Mouse (Mus musculus): ENCODE measurements around the gene B4galt2. TPM values are rescaled to one million over a fixed set of nuclear protein-coding genes. Genes with fewer than 3 reads are reported as not detected.
A peak's percentile ranks its signal among the peaks of the same experiment; 100 is the strongest.

B4galt2 gene
- polyA plus RNA-seq, 1 experiment: 18.4 TPM

GRCm38 (mm10) chr4:117835531-117836111 is 47.7 kb downstream of the B4galt2 start:
- peak; percentile 53 for DNase-seq (ENCODE audit: low spot score)

DNA sequence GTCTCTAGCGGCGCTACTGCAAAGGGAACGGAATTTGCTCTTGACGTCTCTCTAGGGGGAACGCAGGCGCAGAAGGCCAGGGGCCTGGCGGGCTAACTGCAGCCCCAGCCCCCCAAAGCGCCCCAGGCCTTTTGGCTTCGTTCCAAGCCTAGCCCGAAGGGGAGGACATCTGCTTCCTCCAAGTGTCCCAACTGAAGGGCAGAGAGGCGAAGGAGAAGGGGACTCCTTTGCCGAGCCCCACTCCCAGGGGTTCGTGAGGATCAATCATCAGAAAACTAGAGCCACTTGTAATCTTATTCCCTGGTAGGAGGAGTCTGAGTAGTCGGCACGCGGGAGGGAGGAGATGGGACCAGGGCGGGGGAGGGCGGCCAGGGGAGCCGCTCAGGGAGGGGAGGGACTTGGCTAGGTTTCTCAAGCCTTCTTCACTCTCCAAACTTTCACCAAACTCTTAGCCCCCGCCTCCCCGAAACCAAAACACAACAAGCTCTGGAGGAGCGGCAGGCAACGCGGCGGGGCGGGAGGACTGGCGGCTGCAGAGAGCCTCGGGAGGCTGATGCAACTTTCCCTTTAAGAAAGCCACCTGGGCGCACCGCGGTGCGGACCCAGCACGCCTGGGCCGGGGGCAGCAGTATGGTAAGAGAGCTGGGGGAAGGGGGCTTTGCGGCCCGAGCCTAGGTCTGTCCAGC is 48.3 kb downstream of the B4galt2 start:
- DNase-seq (ENCODE audit: low spot score): peak; percentile 67

GRCm38 (mm10) chr4:117834457-117834844 is 48.8 kb downstream of the B4galt2 start, which contains the start of gene Slc6a9:
Slc6a9 (plus strand) TSS chr4:117834506.
- no peak for DNase-seq (ENCODE audit: low spot score)

GRCm38 (mm10) chr4:117831920-117832691 is 51.2 kb downstream of the B4galt2 start:
- no peak for DNase-seq (ENCODE audit: low spot score)

GRCm38 (mm10) chr4:117831499-117831898 is 51.8 kb downstream of the B4galt2 start:
- DNase-seq (ENCODE audit: low spot score): no peak

DNA sequence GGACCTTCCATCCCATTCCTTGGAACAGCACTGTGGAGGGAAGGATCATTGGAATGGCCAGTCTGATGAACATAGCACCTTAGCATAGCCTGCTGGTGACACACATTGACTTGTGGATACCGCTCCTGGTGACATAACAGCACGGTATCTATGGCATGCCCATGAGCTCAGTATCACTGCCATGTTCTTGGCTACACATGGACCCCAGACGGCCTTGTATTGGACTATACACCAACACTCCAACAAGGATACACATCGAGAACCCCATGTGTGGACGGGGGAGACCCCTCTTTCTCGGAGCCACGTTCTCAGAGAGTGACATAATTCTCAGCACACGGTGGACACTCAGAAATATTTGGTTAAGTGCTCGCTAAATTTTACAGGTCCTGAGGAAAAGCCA is 52.5 kb downstream of the B4galt2 start:
- no peak for DNase-seq (ENCODE audit: low spot score)

- DNase-seq (ENCODE audit: low spot score): no peak
Observed at GRCm38 (mm10) chr4:117830124-117830551, 53.1 kb downstream of the B4galt2 start.

DNA sequence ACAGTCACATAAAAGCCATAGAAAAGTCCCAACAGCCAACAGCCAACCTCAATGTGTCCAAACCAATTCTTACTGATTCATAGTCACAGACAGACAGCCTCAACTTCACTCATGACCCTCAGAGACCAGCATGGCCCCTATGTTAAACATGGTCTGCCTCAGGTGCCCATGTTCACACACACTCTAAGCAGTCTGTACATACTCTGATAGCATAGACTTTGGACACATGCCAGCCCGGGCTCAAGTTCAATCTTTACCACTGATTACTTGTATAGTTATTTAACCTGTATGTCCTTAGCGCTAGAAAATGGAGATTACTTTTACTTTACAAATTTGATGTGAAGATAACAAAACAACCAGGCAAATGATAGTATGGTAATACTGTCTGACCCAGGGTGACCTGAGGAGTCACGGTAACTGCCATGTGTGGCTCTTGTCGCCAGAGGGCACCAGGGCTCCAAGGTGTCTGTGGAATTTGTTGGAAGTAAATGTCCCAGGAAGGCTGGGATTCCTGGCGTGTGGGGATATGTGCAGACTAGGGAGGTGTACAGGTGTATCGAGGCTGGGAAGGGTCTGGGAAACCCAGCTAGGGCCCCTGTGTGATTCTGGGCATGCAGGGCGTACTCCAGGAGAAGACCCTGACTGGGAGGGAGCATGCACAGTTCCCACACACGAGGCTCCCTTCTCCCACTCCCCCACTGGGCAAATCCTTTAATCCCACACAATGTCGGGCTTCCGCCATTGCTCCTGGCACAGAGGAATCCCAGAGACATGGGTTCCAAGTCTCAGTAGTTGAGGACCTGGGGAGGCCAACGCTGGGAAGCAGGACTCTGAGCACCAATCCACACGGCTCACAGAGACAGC is 53.8 kb downstream of the B4galt2 start:
- DNase-seq (ENCODE audit: low spot score): no peak

DNA sequence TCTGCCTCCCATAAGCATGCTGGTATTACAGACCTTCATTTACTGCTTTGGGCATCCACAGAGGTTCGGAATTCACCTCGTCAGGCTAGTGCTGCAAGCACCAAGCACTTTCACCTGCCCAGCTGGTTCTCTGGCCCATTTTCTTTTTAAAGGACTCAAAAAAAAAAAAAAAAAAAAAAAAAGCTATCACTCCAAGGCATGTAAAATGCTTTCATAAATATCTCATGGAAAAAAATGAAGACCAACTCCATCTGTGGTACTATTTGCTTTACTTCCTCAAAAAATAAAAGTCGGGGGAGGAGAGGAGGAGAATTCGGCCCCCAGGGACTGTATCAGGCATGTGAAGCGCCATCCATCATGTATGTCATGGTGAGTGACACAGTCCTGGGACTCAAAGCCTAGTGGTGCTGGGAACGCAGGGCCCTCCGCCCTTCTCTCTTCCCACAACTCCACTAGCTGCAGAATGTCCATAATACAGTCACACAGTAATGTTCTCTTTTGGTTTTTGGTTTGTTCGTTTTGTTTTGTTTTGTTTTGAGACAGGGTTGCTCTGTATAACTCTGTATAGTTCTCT is 54.6 kb downstream of the B4galt2 start:
- no peak for DNase-seq (ENCODE audit: low spot score)

Other genes with a start within 250 kb of the B4galt2 start
- 33.0 and 33.9 TPM in 2 replicates for gene Dmap1, start 201.2 kb downstream of the B4galt2 start, polyA plus RNA-seq (2012; rRNA removed)
- not detected in 2 replicates for gene Gm12845, start 159.1 kb downstream of the B4galt2 start, polyA plus RNA-seq (2012; rRNA removed)
- gene Klf17, start 117.8 kb downstream of the B4galt2 start, polyA plus RNA-seq (2012; rRNA removed): not detected in 2 replicates
- 51.2 and 58.0 TPM in 2 replicates for gene Slc6a9, start 49.0 kb downstream of the B4galt2 start, polyA plus RNA-seq (2012; rRNA removed)
- 0.90 and 1.7 TPM in 2 replicates for gene Ccdc24, start 10.9 kb downstream of the B4galt2 start, polyA plus RNA-seq (2012; rRNA removed)
- 245 and 352 TPM in 2 replicates for gene Atp6v0b, start 3.8 kb upstream of the B4galt2 start, polyA plus RNA-seq (2012; rRNA removed)
- gene Dph2, start 8.5 kb upstream of the B4galt2 start, polyA plus RNA-seq (2012; rRNA removed): 9.6 and 14.0 TPM in 2 replicates
- 40.0 and 40.5 TPM in 2 replicates for gene Ipo13, start 31.5 kb upstream of the B4galt2 start, polyA plus RNA-seq (2012; rRNA removed)
- 7.2 and 7.8 TPM in 2 replicates for gene Artn, start 46.3 kb upstream of the B4galt2 start, polyA plus RNA-seq (2012; rRNA removed)

Data from urinary bladder, adult 2 months (tissue).